Mouse (Mus musculus) neural tube, embryonic 14.5 days (tissue): Measurements from ENCODE around the gene Smim24. TPM values are rescaled to one million over a fixed set of nuclear protein-coding genes. Genes with fewer than 3 reads are reported as not detected.

ENCODE experiments used
- ATAC-seq: fragments of 200-750 bp; cut with Nextera tagmentation; 2 replicates; pipeline ENCODE4 v1.8.0; 2017; ENCODE audit warnings: low read depth, mild to moderate bottlenecking, moderate TSS enrichment, moderate library complexity
- H3K27ac ChIP-seq: fragments of 300-500 bp; sonication (generic); 2 replicates; pipeline ENCODE4 v1.5.1; 2014; ENCODE audit warnings: low read depth, mild to moderate bottlenecking, control low read depth, low read length, moderate library complexity, mixed read lengths
- H3K27me3 ChIP-seq: fragments of 300-500 bp; sonication (generic); 2 replicates; pipeline ENCODE4 v1.6.1; 2014; ENCODE audit warnings: low read length; ENCODE audit not compliant: control insufficient read depth, insufficient read depth
- H3K36me3 ChIP-seq: fragments of 300-500 bp; sonication (generic); 2 replicates; pipeline ENCODE4 v1.6.1; 2014; ENCODE audit warnings: low read length, mixed read lengths; ENCODE audit not compliant: control insufficient read depth, insufficient read depth
- H3K4me1 ChIP-seq: fragments of 300-500 bp; sonication (generic); 2 replicates; pipeline ENCODE4 v1.6.1; 2014; ENCODE audit warnings: low read length; ENCODE audit not compliant: control insufficient read depth, insufficient read depth
- H3K4me2 ChIP-seq: fragments of 300-500 bp; sonication (generic); 2 replicates; pipeline ENCODE4 v1.6.1; 2014; ENCODE audit warnings: mild to moderate bottlenecking, low read depth, low read length, control low read depth
- H3K4me3 ChIP-seq: fragments of 300-500 bp; sonication (generic); 2 replicates; pipeline ENCODE4 v1.5.1; 2014; ENCODE audit warnings: low read depth, low read length, control low read depth, mixed read lengths
- H3K9ac ChIP-seq: fragments of 300-500 bp; sonication (generic); replicated peaks from 2 replicates; pipeline ENCODE4 v1.6.1; 2014; ENCODE audit warnings: low read depth, mild to moderate bottlenecking, control low read depth, low read length, mixed read lengths
- H3K9me3 ChIP-seq: fragments of 300-500 bp; sonication (generic); 2 replicates; pipeline ENCODE4 v1.6.1; 2016; ENCODE audit warnings: low read length; ENCODE audit not compliant: control insufficient read depth
- WGBS: fragments of 180-500 bp; shearing (Covaris S2); extraction: QIAGEN DNeasy Blood & Tissue Kit; methylation state at CpG from one replicate; pipeline ENCODE4 v1.1.7; 2014; 5-methylcytosine and 5-hydroxymethylcytosine counted together
- polyA plus RNA-seq: library from polyadenylated mRNA; unstranded; fragments of >200 nt; fragmentation: Nextera tagmentation; extraction: Ambion mirVana; gene quantifications from 2 replicates; pipeline ENCODE4 v1.2.1, GENCODE M21; 2014

Smim24 gene
- polyA plus RNA-seq, 1 experiment from 2014 or later, result 2.0 TPM

GRCm38 (mm10) chr10:81401521-81402226, 8.8 kb downstream of the Smim24 start:
- Histone ChIP-seq H3K27ac (peak overlapping the region; percentile 81), H3K4me1 (peaks cover 34% of the 10 kb centered on the region), H3K4me2 (peak overlapping the region; percentile 20; the same call in 1 of the 2 replicates), H3K27me3 (no peaks in the 10 kb centered on the region), H3K9me3 (no peaks in the 10 kb centered on the region), H3K4me3 (no peak overlapping the region), H3K36me3 (peaks cover 37% of the 10 kb centered on the region), H3K9ac (0 out of 2 replicates have a peak overlapping the region, but pooled peaks have one; percentile 21)
- WGBS, result 5% methylated on average over 18 of the region's 18 CpGs
- ATAC-seq, result peak; percentile 62

GRCm38 (mm10) chr10:81402227-81402765, 9.4 kb downstream of the Smim24 start:
- no peaks in the 10 kb centered on the region for H3K9me3 ChIP-seq
- no peak for ATAC-seq
- H3K36me3 ChIP-seq, result peaks cover 39% of the 10 kb centered on the region
- peak overlapping the region; percentile 20; the same call in 1 of the 2 replicates for H3K4me2 ChIP-seq
- H3K9ac ChIP-seq, result 0 out of 2 replicates have a peak overlapping the region, but pooled peaks have one; percentile 21
- no peak overlapping the region for H3K4me3 ChIP-seq
- H3K4me1 ChIP-seq, result peaks cover 36% of the 10 kb centered on the region
- peak overlapping the region; percentile 81 for H3K27ac ChIP-seq
- H3K27me3 ChIP-seq, result no peaks in the 10 kb centered on the region
- WGBS, result 9% methylated on average over 7 of the region's 7 CpGs

GRCm38 (mm10) chr10:81403511-81403910, 10.7 kb downstream of the Smim24 start:
- no peak for ATAC-seq
- Histone ChIP-seq H3K4me1 (peaks cover 41% of the 10 kb centered on the region), H3K36me3 (peaks cover 34% of the 10 kb centered on the region)

GRCm38 (mm10) chr10:81404082-81404481, 11.2 kb downstream of the Smim24 start:
- 15% methylated on average over 9 of the region's 9 CpGs for WGBS
- Histone ChIP-seq H3K4me3 (no peak overlapping the region), H3K4me1 (peaks cover 46% of the 10 kb centered on the region), H3K36me3 (peaks cover 34% of the 10 kb centered on the region), H3K4me2 (no peak overlapping the region), H3K27ac (no peak overlapping the region), H3K9ac (no peak overlapping the region), H3K27me3 (0 out of 2 replicates have a peak, but pooled peaks cover 2% of the 10 kb centered on the region), H3K9me3 (no peaks in the 10 kb centered on the region)
- ATAC-seq, result no peak

More at GRCm38 (mm10) chr10:81403511-81403910, 10.7 kb downstream of the Smim24 start:
- Histone ChIP-seq H3K9ac (0 out of 2 replicates have a peak overlapping the region, but pooled peaks have one; percentile 21), H3K4me2 (0 out of 2 replicates have a peak overlapping the region, but pooled peaks have one; percentile 11), H3K9me3 (no peaks in the 10 kb centered on the region), H3K27me3 (0 out of 2 replicates have a peak, but pooled peaks cover 2% of the 10 kb centered on the region), H3K4me3 (no peak overlapping the region), H3K27ac (peak overlapping the region; percentile 81; the same call in 1 of the 2 replicates)
- 25% methylated on average over 10 of the region's 10 CpGs for WGBS

GRCm38 (mm10) chr10:81404720-81405119, 11.9 kb downstream of the Smim24 start:
- no peak overlapping the region for H3K4me3 ChIP-seq
- ATAC-seq, result no peak
- H3K36me3 ChIP-seq, result peaks cover 29% of the 10 kb centered on the region
- peaks cover 46% of the 10 kb centered on the region for H3K4me1 ChIP-seq
- no peak overlapping the region for H3K9ac ChIP-seq
- H3K27ac ChIP-seq, result no peak overlapping the region
- H3K27me3 ChIP-seq, result 0 out of 2 replicates have a peak, but pooled peaks cover 2% of the 10 kb centered on the region
- 58% methylated on average over 18 of the region's 18 CpGs for WGBS
- no peaks in the 10 kb centered on the region for H3K9me3 ChIP-seq
- no peak overlapping the region for H3K4me2 ChIP-seq

- Histone ChIP-seq H3K4me1 (peaks cover 43% of the 10 kb centered on the region), H3K4me3 (no peak overlapping the region), H3K4me2 (no peak overlapping the region), H3K9me3 (no peaks in the 10 kb centered on the region), H3K27me3 (0 out of 2 replicates have a peak, but pooled peaks cover 2% of the 10 kb centered on the region), H3K9ac (no peak overlapping the region), H3K27ac (no peak overlapping the region), H3K36me3 (peaks cover 21% of the 10 kb centered on the region)
- WGBS, result 45% methylated on average over 13 of the region's 13 CpGs
- ATAC-seq, result no peak
Measured at GRCm38 (mm10) chr10:81405588-81406201, 12.8 kb downstream of the Smim24 start.

- Histone ChIP-seq H3K4me2 (peak overlapping the region; percentile 32), H3K9ac (no peak overlapping the region), H3K4me3 (0 out of 2 replicates have a peak overlapping the region, but pooled peaks have one; percentile 8), H3K9me3 (no peaks in the 10 kb centered on the region), H3K27ac (peak overlapping the region; percentile 12; the same call in 1 of the 2 replicates), H3K27me3 (0 out of 2 replicates have a peak, but pooled peaks cover 2% of the 10 kb centered on the region), H3K4me1 (peaks cover 43% of the 10 kb centered on the region), H3K36me3 (peaks cover 21% of the 10 kb centered on the region)
- 27% methylated on average over 24 of the region's 24 CpGs for WGBS
- no peak for ATAC-seq
Measured at GRCm38 (mm10) chr10:81406504-81407440, 13.9 kb downstream of the Smim24 start.
